8 mouse cellular contexts compared by ENCODE assay signal in the genomic region with DNA sequence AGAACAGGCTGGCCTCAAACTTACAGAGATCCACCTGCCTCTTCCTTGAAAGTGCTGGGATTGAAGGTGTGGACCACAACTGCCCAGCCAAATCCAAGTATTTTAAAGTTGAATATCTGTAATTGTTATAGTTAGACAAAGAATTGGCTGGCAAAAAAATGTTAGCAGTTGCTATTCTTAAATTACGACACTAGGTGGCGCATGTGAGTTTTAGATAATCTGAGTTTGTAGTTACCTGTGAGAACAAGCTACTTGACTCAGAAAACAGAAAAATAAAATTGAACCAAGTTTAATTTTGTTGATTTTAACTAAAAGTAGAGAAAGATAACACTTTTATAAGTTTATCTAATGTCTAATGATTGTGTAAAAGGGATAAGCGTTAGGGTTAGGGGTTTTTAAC.
A peak's percentile ranks its signal among the peaks of the same experiment; 100 is the strongest.
DNase-seq lines count a peak whose midpoint lies in the region; ATAC-seq and TF ChIP-seq lines count a peak whose summit lies in the region.

No protein-coding gene starts in this region.

- H3K27me3 ChIP-seq in forebrain, postnatal 0 days (ENCODE audit: insufficient read depth, low read length): no peaks in the 10 kb centered on the region
- H3K27me3 ChIP-seq in forebrain, embryonic 10.5 days (ENCODE audit: poor library complexity, severe bottlenecking): peaks cover 61% of the 10 kb centered on the region

- no peaks in the 10 kb centered on the region for H3K36me3 ChIP-seq in forebrain, postnatal 0 days (ENCODE audit: insufficient read depth)
- no peaks in the 10 kb centered on the region for H3K36me3 ChIP-seq in forebrain, embryonic 10.5 days (replicated peaks)

- WGBS in forebrain, postnatal 0 days: 11% methylated on average over 3 of the region's 3 CpGs
- 10% methylated on average over 3 of the region's 3 CpGs for WGBS in forebrain, embryonic 10.5 days
- WGBS in lung, adult 2 months: 8% methylated on average over 3 of the region's 3 CpGs

- ATAC-seq in forebrain, postnatal 0 days: no peak

- TF ChIP-seq CTCF in forebrain, postnatal 0 days (IDR thresholded peaks at IDR 0.05; ENCODE audit: low read depth): peak; percentile 73
- TF ChIP-seq CTCF in lung, adult 2 months (IDR thresholded peaks at IDR 0.05; ENCODE audit: insufficient read depth, low read length): no peak

- no peak overlapping the region for H3K27ac ChIP-seq in forebrain, postnatal 0 days (ENCODE audit: low read depth, low read length)
- H3K27ac ChIP-seq in forebrain, embryonic 10.5 days: no peak overlapping the region

- H3K9ac ChIP-seq in forebrain, postnatal 0 days: no peak overlapping the region

- peak; percentile 80 for DNase-seq in forebrain, postnatal 0 days
- DNase-seq in forebrain, embryonic 10.5 days (ENCODE audit: extremely low spot score, low spot score): no peak
- DNase-seq in lung, adult 2 months: peak; percentile 2
- DNase-seq in lung, postnatal 4 days: no peak
- peak; percentile 64 for DNase-seq in adipocyte (ENCODE audit: low spot score)
- peak; percentile 44 for DNase-seq in mesoderm, embryonic 11.5 days (ENCODE audit: low read depth, low spot score)
- DNase-seq in T-cell, adult 2 months (ENCODE audit: low spot score): no peak
- no peak for DNase-seq in heart, adult 11 months

- no peaks in the 10 kb centered on the region for H3K4me1 ChIP-seq in forebrain, postnatal 0 days (ENCODE audit: insufficient read depth)
- peaks cover 10% of the 10 kb centered on the region for H3K4me1 ChIP-seq in forebrain, embryonic 10.5 days
- H3K4me1 ChIP-seq in lung, adult 2 months (ENCODE audit: control insufficient read depth, insufficient read depth, low read length): no peaks in the 10 kb centered on the region

- TF ChIP-seq POLR2A in lung, adult 2 months (IDR thresholded peaks at IDR 0.05; ENCODE audit: borderline replicate concordance, extremely low read depth, low read depth, low read length): no peak

- no peak overlapping the region for H3K4me2 ChIP-seq in forebrain, postnatal 0 days (ENCODE audit: low read depth)

- no peak overlapping the region for H3K4me3 ChIP-seq in forebrain, postnatal 0 days (ENCODE audit: low read depth, low read length)
- no peak overlapping the region for H3K4me3 ChIP-seq in forebrain, embryonic 10.5 days
- no peak overlapping the region for H3K4me3 ChIP-seq in lung, adult 2 months (replicated peaks; ENCODE audit: extremely low read depth, low read depth, low read length)

- no peaks in the 10 kb centered on the region for H3K9me3 ChIP-seq in forebrain, postnatal 0 days (ENCODE audit: low read length)
- no peaks in the 10 kb centered on the region for H3K9me3 ChIP-seq in forebrain, embryonic 10.5 days

Comparison
In these comparisons a context has a peak if more than half of its experiments do, and no peak if none do; other contexts are left out.
1. DNase-seq: peak in forebrain, postnatal 0 days (single experiment), lung, adult 2 months (single experiment), adipocyte (single experiment) and mesoderm, embryonic 11.5 days (single experiment); none in forebrain, embryonic 10.5 days (single experiment), lung, postnatal 4 days (0 of 2), T-cell, adult 2 months (single experiment) and heart, adult 11 months (single experiment).